Mouse (Mus musculus) cortical plate, adult 2 months (tissue): ENCODE data around the gene a. TPM values are rescaled to one million over a fixed set of nuclear protein-coding genes. Genes with fewer than 3 reads are reported as not detected.
"Not testable (repeated sequence)": the region's sequence is repeated elsewhere in the genome, so short reads cannot be mapped to it uniquely, and the experiment has no call there.

ENCODE experiments used
- H3K27ac ChIP-seq: fragments of 200-500 bp; 2 replicates; pipeline ENCODE4 v1.5.1; 2012; ENCODE audit warnings: low read length, control low read depth, inconsistent platforms; ENCODE audit not compliant: insufficient read depth
- H3K4me1 ChIP-seq: fragments of 200-500 bp; 2 replicates; pipeline ENCODE4 v1.6.1; 2011; ENCODE audit warnings: low read length; ENCODE audit not compliant: control insufficient read depth, insufficient read depth
- H3K4me3 ChIP-seq: fragments of 200-500 bp; 2 replicates; pipeline ENCODE4 v1.5.1; 2011; ENCODE audit warnings: mild to moderate bottlenecking, low read length, control low read depth; ENCODE audit not compliant: insufficient read depth
- CTCF ChIP-seq: fragments of 200-500 bp; IDR thresholded peaks from 2 replicates; pipeline ENCODE4 v1.5.1; 2011; ENCODE audit warnings: mild to moderate bottlenecking, control low read depth, low read length; ENCODE audit not compliant: insufficient read depth; ENCODE audit errors: extremely low read depth
- POLR2A ChIP-seq: fragments of 200-500 bp; IDR thresholded peaks from 2 replicates; pipeline ENCODE4 v1.6.1; 2011; ENCODE audit warnings: mild to moderate bottlenecking, low read length, control low read depth; ENCODE audit not compliant: insufficient read depth; ENCODE audit errors: extremely low read depth
- polyA plus RNA-seq: library from polyadenylated mRNA; depleted of rRNA; stranded (reverse); fragments of >200 nt; gene quantifications from 2 replicates; pipeline ENCODE4 v1.2.3, GENCODE M21; 2012

Gene a
- polyA plus RNA-seq, 1 experiment: 0.54 TPM

- no peaks in the 10 kb centered on the region for H3K4me1 ChIP-seq
- H3K27ac ChIP-seq: no peak overlapping the region
- no peak for TF ChIP-seq CTCF
- TF ChIP-seq POLR2A: no peak
- H3K4me3 ChIP-seq: no peak overlapping the region
These were observed 146.6 kb downstream of the a start for GRCm38 (mm10) chr2:154937547-154938390.

- Histone ChIP-seq H3K4me1 (no peaks in the 10 kb centered on the region), H3K27ac (no peak overlapping the region), H3K4me3 (no peak overlapping the region)
- no peak for TF ChIP-seq POLR2A
These were observed 150.8 kb downstream of the a start for GRCm38 (mm10) chr2:154941952-154942351.

GRCm38 (mm10) chr2:154942546-154942945, 151.3 kb downstream of the a start:
- H3K4me3 ChIP-seq: no peak overlapping the region
- H3K4me1 ChIP-seq: no peaks in the 10 kb centered on the region
- TF ChIP-seq POLR2A (no peak), CTCF (no peak)
- no peak overlapping the region for H3K27ac ChIP-seq

GRCm38 (mm10) chr2:154943101-154943500, 151.9 kb downstream of the a start:
- no peak overlapping the region for H3K4me3 ChIP-seq
- no peak for TF ChIP-seq POLR2A
- peak; percentile 80 for TF ChIP-seq CTCF

DNA sequence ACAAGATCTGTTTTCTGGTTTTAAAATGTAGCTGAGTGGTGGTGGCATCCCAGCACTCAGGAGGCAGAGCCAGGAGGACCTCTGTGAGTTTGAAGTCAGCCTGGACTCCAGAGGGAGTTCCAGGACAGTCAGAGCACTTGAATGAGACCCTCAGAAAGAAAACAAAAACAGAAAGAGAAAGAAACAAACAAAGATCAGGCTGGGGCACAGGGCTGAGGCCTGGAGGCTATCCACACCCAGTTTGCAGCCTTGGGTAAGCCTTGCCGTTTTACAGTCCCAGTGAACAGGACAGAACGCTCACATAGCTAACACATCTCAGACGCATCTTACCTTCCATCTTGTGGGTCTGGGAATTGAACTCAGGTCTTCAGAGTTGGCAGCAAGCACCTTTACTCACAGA, 155.7 kb downstream of the a start:
- Histone ChIP-seq H3K4me1 (no peaks in the 10 kb centered on the region), H3K27ac (no peak overlapping the region), H3K4me3 (no peak overlapping the region)
- TF ChIP-seq POLR2A: no peak
- no peak for TF ChIP-seq CTCF

More at GRCm38 (mm10) chr2:154943101-154943500, 151.9 kb downstream of the a start:
- H3K4me1 ChIP-seq: no peaks in the 10 kb centered on the region
- H3K27ac ChIP-seq: no peak overlapping the region

DNA sequence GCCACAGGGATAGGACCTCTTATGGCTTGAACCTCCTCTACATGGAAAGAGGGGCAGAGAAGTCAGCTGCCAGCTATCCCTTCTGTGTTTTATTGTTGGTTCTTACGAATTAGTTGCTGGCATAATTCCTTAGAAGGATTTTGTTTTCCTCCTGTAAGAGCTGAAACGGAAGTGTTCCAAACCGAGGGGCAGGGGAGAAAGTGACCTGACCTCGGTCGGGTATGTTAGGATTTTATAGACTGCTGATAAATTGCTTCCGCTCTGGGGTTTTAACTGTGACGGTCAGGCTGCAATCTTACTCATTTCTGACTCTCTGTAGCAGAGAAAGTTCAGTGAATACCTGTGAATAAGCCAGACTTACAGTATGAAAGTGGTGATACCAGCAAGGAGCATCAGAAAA, 158.2 kb downstream of the a start:
- Histone ChIP-seq H3K27ac (no peak overlapping the region), H3K4me3 (no peak overlapping the region), H3K4me1 (no peaks in the 10 kb centered on the region)
- TF ChIP-seq POLR2A: no peak
- TF ChIP-seq CTCF: no peak

- Histone ChIP-seq H3K4me1 (no peaks in the 10 kb centered on the region), H3K4me3 (no peak overlapping the region)
These were observed 158.7 kb downstream of the a start for GRCm38 (mm10) chr2:154949877-154950276.

GRCm38 (mm10) chr2:154950601-154951000, 159.4 kb downstream of the a start:
- H3K27ac ChIP-seq: no peak overlapping the region
- no peaks in the 10 kb centered on the region for H3K4me1 ChIP-seq
- no peak overlapping the region for H3K4me3 ChIP-seq
- TF ChIP-seq CTCF (no peak), POLR2A (no peak)

More at GRCm38 (mm10) chr2:154949877-154950276, 158.7 kb downstream of the a start:
- no peak overlapping the region for H3K27ac ChIP-seq
- TF ChIP-seq POLR2A: no peak
- no peak for TF ChIP-seq CTCF

- TF ChIP-seq CTCF (no peak), POLR2A (no peak)
- Histone ChIP-seq H3K27ac (no peak overlapping the region), H3K4me3 (no peak overlapping the region), H3K4me1 (no peaks in the 10 kb centered on the region)
These were observed 168.3 kb downstream of the a start for GRCm38 (mm10) chr2:154959486-154959885.

- Histone ChIP-seq H3K27ac (no peak overlapping the region), H3K4me3 (no peak overlapping the region), H3K4me1 (no peaks in the 10 kb centered on the region)
- TF ChIP-seq CTCF (no peak), POLR2A (no peak)
These were observed 168.7 kb downstream of the a start for GRCm38 (mm10) chr2:154959909-154960308.

DNA sequence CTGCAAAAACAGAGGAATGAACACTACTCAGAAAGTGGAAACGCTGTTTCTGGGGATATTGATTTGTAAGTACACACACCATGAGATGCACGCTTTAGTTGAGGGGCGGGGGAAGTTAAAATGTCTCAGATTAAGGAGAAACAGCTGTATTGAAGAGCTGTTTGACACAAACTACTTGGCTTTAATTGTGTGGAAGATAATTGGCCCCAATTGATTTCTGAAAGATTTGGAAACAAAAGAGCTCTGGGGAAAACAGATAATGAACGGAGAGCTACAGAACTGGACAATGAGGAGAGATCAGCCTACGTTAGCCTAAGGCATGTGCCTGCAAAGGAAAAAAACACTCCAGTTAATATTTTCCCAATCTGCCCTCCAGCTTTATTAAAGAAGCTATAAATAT, 172.0 kb downstream of the a start:
- H3K4me1 ChIP-seq: no peaks in the 10 kb centered on the region
- H3K27ac ChIP-seq: no peak overlapping the region
- TF ChIP-seq CTCF: no peak
- TF ChIP-seq POLR2A: no peak
- no peak overlapping the region for H3K4me3 ChIP-seq

GRCm38 (mm10) chr2:154969740-154970397, 178.7 kb downstream of the a start:
- not testable (repeated sequence) for H3K27ac ChIP-seq, H3K4me3 ChIP-seq, H3K4me1 ChIP-seq
